Mouse (Mus musculus): ENCODE results near the gene Grb2. TPM values are rescaled to one million over a fixed set of nuclear protein-coding genes. Genes with fewer than 3 reads are reported as not detected.

Gene Grb2
- polyA plus RNA-seq, 1 experiment, result 74.7 TPM

GRCm38 (mm10) chr11:115638498-115639409, 69.6 kb downstream of the Grb2 start:
- TF ChIP-seq CTCF (IDR thresholded peaks at IDR 0.05; ENCODE audit: extremely low read depth, insufficient read depth, insufficient read length, insufficient replicate concordance) (no peak), POLR2A (IDR thresholded peaks at IDR 0.05; ENCODE audit: low read depth, low read length) (no peak)
- Histone ChIP-seq H3K27ac (ENCODE audit: insufficient read depth, low read length) (peak overlapping the region; percentile 81), H3K4me3 (ENCODE audit: extremely low read depth, insufficient read depth, insufficient read length) (no peak overlapping the region), H3K4me1 (ENCODE audit: control insufficient read depth, insufficient read depth, insufficient read length) (peaks cover 54% of the 10 kb centered on the region), H3K27me3 (ENCODE audit: control insufficient read depth, insufficient read depth, low read length) (no peaks in the 10 kb centered on the region), H3K36me3 (ENCODE audit: control insufficient read depth, insufficient read depth, low read length) (no peaks in the 10 kb centered on the region; the same call in 1 of the 2 replicates)
- DNase-seq (ENCODE audit: low read depth in 1 of 2, low spot score in 2 of 2), result no peak
- 47% methylated on average over 5 of the region's 5 CpGs for WGBS

DNA sequence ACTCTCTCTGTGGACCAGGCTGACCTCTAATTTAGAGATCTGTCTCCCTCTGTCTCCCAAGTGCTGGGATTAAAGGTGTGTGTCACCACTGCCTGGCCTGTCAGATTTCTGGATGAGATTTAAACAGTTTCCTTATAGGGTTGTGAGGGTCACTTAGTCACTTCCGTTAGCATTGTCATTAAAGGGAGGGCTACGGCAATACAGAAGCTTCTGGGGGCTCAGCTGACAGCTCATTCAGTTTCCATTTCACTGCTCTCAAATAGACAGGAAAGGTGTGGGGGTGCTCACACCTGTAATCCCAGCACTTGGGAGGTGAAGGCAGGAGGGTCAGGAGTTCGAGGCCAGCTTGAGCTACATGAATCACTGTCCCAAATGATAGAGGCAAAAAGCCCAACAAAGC, 71.4 kb downstream of the Grb2 start:
- Histone ChIP-seq H3K36me3 (ENCODE audit: control insufficient read depth, insufficient read depth, low read length) (no peaks in the 10 kb centered on the region), H3K4me1 (ENCODE audit: control insufficient read depth, insufficient read depth, insufficient read length) (peaks cover 51% of the 10 kb centered on the region), H3K27ac (ENCODE audit: insufficient read depth, low read length) (peak overlapping the region; percentile 13; the same call in 1 of the 2 replicates), H3K4me3 (ENCODE audit: extremely low read depth, insufficient read depth, insufficient read length) (no peak overlapping the region), H3K27me3 (ENCODE audit: control insufficient read depth, insufficient read depth, low read length) (no peaks in the 10 kb centered on the region)
- WGBS, result 84% methylated on average over 3 of the region's 3 CpGs
- no peak for TF ChIP-seq CTCF (IDR thresholded peaks at IDR 0.05; ENCODE audit: extremely low read depth, insufficient read depth, insufficient read length, insufficient replicate concordance)
- TF ChIP-seq POLR2A (IDR thresholded peaks at IDR 0.05; ENCODE audit: low read depth, low read length), result no peak
- no peak for DNase-seq (ENCODE audit: low read depth in 1 of 2, low spot score in 2 of 2)

DNA sequence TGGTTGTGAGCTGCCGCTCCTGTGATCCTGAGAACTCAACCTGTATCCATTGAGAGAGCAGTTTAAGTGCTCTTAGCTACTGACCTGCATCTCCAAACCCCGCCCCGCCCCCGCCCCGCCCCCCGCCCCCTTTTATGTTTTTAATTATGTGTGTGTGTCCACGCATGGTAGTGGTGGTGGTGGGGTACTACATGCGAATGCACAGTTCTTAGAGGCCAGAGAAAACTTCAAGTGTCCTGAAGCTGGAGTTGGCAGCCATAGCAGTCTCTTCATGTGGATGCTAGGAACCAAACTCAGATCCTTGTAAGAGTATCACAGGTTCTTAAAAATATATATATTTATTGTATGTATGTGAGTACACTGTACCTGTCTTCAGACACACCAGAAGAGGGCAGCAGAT, 72.9 kb downstream of the Grb2 start:
- 88% methylated on average over 8 of the region's 8 CpGs for WGBS
- no peaks in the 10 kb centered on the region for H3K27me3 ChIP-seq (ENCODE audit: control insufficient read depth, insufficient read depth, low read length)
- no peak overlapping the region for H3K27ac ChIP-seq (ENCODE audit: insufficient read depth, low read length)
- peaks cover 41% of the 10 kb centered on the region for H3K4me1 ChIP-seq (ENCODE audit: control insufficient read depth, insufficient read depth, insufficient read length)
- no peak overlapping the region for H3K4me3 ChIP-seq (ENCODE audit: extremely low read depth, insufficient read depth, insufficient read length)
- DNase-seq (ENCODE audit: low read depth in 1 of 2, low spot score in 2 of 2), result no peak
- no peaks in the 10 kb centered on the region for H3K36me3 ChIP-seq (ENCODE audit: control insufficient read depth, insufficient read depth, low read length)
- no peak for TF ChIP-seq CTCF (IDR thresholded peaks at IDR 0.05; ENCODE audit: extremely low read depth, insufficient read depth, insufficient read length, insufficient replicate concordance)
- no peak for TF ChIP-seq POLR2A (IDR thresholded peaks at IDR 0.05; ENCODE audit: low read depth, low read length)

DNA sequence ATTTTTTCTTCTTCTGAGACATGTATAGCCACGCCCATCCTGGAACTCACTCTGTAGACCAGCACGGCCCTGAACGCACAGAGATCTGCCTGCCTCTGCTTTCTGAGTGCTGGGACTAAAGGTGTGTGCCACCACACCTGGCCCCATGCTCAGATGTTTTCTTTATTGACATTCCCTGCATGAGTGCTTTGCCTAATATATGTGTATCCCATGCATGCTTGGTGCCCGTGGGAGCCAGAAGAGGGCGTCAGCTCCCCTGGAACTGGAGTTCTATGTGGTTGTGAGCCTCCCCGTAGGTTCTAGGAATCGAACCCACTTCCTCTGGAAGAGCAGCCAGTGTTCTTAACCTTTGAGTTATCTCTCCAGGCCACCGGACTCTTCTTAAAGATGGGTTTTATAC, 73.4 kb downstream of the Grb2 start:
- DNase-seq (ENCODE audit: low read depth in 1 of 2, low spot score in 2 of 2), result no peak
- H3K4me1 ChIP-seq (ENCODE audit: control insufficient read depth, insufficient read depth, insufficient read length), result peaks cover 40% of the 10 kb centered on the region
- H3K27ac ChIP-seq (ENCODE audit: insufficient read depth, low read length), result 0 out of 2 replicates have a peak overlapping the region, but pooled peaks have one; percentile 25
- H3K4me3 ChIP-seq (ENCODE audit: extremely low read depth, insufficient read depth, insufficient read length), result no peak overlapping the region
- H3K36me3 ChIP-seq (ENCODE audit: control insufficient read depth, insufficient read depth, low read length), result no peaks in the 10 kb centered on the region
- 87% methylated on average over 8 of the region's 8 CpGs for WGBS
- no peaks in the 10 kb centered on the region for H3K27me3 ChIP-seq (ENCODE audit: control insufficient read depth, insufficient read depth, low read length)
- TF ChIP-seq POLR2A (IDR thresholded peaks at IDR 0.05; ENCODE audit: low read depth, low read length), result no peak
- TF ChIP-seq CTCF (IDR thresholded peaks at IDR 0.05; ENCODE audit: extremely low read depth, insufficient read depth, insufficient read length, insufficient replicate concordance), result no peak

GRCm38 (mm10) chr11:115634109-115634508, 74.3 kb downstream of the Grb2 start:
- Histone ChIP-seq H3K36me3 (ENCODE audit: control insufficient read depth, insufficient read depth, low read length) (no peaks in the 10 kb centered on the region), H3K4me1 (ENCODE audit: control insufficient read depth, insufficient read depth, insufficient read length) (peaks cover 36% of the 10 kb centered on the region), H3K27me3 (ENCODE audit: control insufficient read depth, insufficient read depth, low read length) (no peaks in the 10 kb centered on the region), H3K27ac (ENCODE audit: insufficient read depth, low read length) (peak overlapping the region; percentile 66), H3K4me3 (ENCODE audit: extremely low read depth, insufficient read depth, insufficient read length) (no peak overlapping the region)
- WGBS, result 77% methylated on average over 4 of the region's 4 CpGs
- DNase-seq (ENCODE audit: low read depth in 1 of 2, low spot score in 2 of 2), result no peak
- TF ChIP-seq POLR2A (IDR thresholded peaks at IDR 0.05; ENCODE audit: low read depth, low read length) (no peak), CTCF (IDR thresholded peaks at IDR 0.05; ENCODE audit: extremely low read depth, insufficient read depth, insufficient read length, insufficient replicate concordance) (no peak)

GRCm38 (mm10) chr11:115632862-115633261, 75.5 kb downstream of the Grb2 start:
- Histone ChIP-seq H3K27ac (ENCODE audit: insufficient read depth, low read length) (peak overlapping the region; percentile 94), H3K4me3 (ENCODE audit: extremely low read depth, insufficient read depth, insufficient read length) (no peak overlapping the region), H3K27me3 (ENCODE audit: control insufficient read depth, insufficient read depth, low read length) (no peaks in the 10 kb centered on the region), H3K4me1 (ENCODE audit: control insufficient read depth, insufficient read depth, insufficient read length) (peaks cover 34% of the 10 kb centered on the region), H3K36me3 (ENCODE audit: control insufficient read depth, insufficient read depth, low read length) (no peaks in the 10 kb centered on the region)
- 28% methylated on average over 10 of the region's 10 CpGs for WGBS
- peak in 1 of 2 experiments; percentile 59 for DNase-seq (ENCODE audit: low read depth in 1 of 2, low spot score in 2 of 2)
- TF ChIP-seq CTCF (IDR thresholded peaks at IDR 0.05; ENCODE audit: extremely low read depth, insufficient read depth, insufficient read length, insufficient replicate concordance) (no peak), POLR2A (IDR thresholded peaks at IDR 0.05; ENCODE audit: low read depth, low read length) (no peak)

- 64% methylated on average over 7 of the region's 7 CpGs for WGBS
- no peak for DNase-seq (ENCODE audit: low read depth in 1 of 2, low spot score in 2 of 2)
- Histone ChIP-seq H3K27ac (ENCODE audit: insufficient read depth, low read length) (peak overlapping the region; percentile 94), H3K4me3 (ENCODE audit: extremely low read depth, insufficient read depth, insufficient read length) (no peak overlapping the region), H3K36me3 (ENCODE audit: control insufficient read depth, insufficient read depth, low read length) (no peaks in the 10 kb centered on the region), H3K27me3 (ENCODE audit: control insufficient read depth, insufficient read depth, low read length) (no peaks in the 10 kb centered on the region), H3K4me1 (ENCODE audit: control insufficient read depth, insufficient read depth, insufficient read length) (peaks cover 34% of the 10 kb centered on the region)
- no peak for TF ChIP-seq CTCF (IDR thresholded peaks at IDR 0.05; ENCODE audit: extremely low read depth, insufficient read depth, insufficient read length, insufficient replicate concordance)
- TF ChIP-seq POLR2A (IDR thresholded peaks at IDR 0.05; ENCODE audit: low read depth, low read length), result no peak
Measured at GRCm38 (mm10) chr11:115632247-115632646, 76.2 kb downstream of the Grb2 start.

All from spleen, adult 2 months (tissue).